Mouse (Mus musculus): Measurements from ENCODE around the gene Ccdc107.
A peak's percentile ranks its signal among the peaks of the same experiment; 100 is the strongest.
"Not testable (repeated sequence)": the region's sequence is repeated elsewhere in the genome, so short reads cannot be mapped to it uniquely, and the experiment has no call there.

The Ccdc107 gene

DNA sequence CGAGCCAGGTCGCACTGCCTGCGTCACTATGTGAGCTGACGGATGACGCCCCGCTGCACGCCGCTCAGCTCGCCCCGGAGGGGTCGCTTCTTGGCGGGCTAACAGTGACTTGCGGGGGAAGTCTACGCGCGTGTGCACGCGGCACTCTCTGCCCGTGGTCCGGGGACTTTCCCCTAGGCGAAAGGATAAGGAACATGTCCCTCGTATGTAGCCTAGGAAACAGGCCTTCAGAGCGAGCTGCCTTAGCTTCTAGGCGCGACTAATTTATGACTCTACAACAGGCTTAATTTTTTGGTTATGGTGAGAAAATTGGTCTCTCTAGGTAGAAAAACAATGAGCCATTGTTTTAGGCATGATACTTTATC, at the start of gene Ccdc107:
Gene Ccdc107, plus strand, starts transcription at position 80 of the 365 bp plus-strand sequence.
- DNase-seq, result peak; percentile 95

DNA sequence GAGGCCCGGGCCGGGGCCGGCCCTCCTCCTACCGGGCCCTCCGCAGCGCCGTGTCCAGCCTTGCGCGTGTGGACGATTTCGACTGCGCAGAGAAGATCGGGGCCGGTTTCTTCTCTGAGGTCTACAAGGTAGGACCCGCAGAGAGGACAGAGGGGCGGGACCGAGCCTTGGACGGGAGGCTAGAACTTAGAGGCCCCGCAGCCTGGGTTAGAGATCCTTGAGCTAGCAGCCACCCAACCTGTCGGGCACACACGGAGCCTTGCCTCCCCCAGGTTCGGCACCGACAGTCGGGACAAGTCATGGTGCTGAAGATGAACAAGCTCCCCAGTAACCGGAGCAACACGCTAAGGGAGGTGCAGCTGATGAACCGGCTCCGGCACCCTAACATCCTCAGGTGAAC, 49.2 kb upstream of the Ccdc107 start:
- no peak for DNase-seq

DNA sequence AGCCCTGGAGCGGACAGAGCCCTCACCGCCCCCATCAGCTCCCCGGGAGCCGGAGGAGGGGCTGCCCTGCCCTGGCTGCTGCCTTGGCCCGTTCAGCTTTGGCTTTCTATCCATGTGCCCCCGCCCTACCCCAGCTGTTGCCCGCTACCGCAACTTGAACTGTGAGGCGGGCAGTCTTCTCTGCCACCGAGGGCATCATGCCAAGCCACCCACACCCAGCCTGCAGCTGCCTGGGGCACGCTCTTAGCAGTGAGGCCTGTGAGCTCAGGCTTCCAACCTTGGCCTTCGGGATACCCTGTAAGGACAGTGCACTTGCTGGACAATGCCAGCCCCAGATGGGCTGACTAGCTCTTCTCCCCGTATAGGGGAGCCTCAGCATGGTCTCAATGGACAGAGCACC, 45.4 kb upstream of the Ccdc107 start:
- no peak for DNase-seq

DNA sequence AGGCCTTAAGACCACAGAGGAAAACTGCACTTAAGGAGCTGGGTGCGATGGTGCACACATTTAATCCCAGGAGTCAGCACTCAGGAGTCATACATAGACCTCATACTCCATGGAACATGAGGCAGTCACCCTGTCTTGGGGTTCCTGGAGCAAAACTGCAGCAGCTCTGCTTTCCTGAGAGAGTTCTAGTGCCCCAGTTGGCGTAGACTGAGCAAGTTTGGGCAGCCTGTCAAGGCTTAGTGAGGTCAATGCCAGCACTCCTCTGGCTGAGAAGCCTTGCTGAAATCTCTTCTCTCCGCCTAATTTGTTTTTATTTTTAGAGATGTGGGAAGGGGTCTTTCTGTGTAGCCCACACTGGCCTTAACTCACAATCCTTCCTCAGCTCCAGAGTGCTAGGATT, 44.1 kb upstream of the Ccdc107 start:
- DNase-seq, result no peak

DNA sequence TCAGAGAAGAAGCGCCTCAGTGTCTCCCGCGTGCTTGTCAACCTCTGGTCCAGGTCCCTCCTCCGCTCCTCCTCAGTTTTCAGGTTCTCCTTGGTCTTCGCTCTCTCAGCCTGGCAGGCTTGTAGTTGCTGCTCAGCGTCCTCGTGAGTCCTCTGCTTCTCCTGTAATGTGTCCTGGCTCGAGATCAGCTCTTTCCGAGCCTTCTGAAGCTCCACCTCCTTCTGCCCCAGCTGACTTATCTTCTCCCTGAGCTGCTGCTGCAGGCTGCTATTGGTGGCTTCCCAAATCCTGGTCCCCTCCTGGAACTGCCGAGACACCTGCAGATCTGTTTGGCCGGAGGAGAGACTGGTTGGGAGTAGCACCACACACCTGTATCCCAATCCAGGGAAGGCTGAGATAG, 40.4 kb upstream of the Ccdc107 start:
- DNase-seq, result no peak

DNA sequence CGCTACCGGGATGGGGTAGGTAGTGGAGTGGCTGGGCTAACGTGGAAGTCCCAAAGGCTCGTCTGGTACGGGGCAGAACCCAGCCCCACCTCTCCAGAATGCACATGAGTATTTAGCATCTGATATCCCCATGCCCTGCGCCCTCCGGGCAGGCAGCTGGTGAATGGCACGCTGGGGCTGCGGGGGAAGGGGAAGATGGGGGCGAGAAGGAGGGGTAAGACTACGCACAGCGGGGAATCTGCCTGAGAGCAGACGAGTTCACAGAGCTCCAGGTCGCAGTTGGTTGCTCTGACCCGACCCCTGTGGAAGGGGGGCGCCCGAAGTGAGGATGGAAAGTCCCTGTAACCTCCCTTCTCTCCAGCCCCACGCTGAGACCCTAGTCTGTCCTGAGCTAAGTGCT, 39.3 kb upstream of the Ccdc107 start:
- DNase-seq, result no peak

DNA sequence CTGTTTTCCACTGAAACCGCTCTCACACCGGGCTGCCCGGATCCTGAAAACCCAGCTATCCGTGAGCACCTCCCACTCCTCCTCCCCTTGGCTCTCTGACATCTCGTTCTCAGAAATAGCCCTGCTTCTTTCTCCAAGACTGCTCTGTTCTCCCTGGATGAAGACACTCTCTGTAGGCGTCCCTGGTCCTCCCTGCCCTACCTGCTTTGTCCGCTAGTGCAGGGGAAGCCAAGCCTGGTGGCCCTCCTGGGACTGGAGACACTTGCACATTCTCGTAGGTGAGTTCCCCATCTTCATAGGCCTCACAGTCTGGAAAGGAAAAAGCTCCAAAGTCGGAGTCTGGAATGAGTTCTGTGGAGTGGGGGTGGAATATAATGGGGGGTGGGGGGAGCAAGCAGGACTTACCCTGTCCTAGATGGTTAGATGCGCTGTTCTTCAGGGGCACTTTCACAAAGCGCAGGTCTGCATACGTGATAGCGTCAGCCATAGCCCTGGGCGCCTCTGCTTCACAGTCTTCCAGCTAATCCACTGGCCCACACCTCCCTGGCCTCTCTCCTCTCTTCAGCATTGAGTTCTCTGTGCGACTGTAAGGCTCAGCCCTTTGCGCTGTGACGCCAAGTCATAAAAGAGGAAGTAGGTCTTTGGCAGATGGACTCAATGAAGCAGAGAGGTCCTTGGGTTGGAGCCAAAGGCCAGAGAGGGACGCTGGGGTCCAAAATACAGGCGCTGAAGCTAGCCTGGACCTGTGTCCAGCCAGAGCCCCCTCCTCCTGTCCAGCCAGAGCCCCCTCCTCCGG, 38.5 kb upstream of the Ccdc107 start, which contains the start of gene Cd72:
Gene Cd72, minus strand, starts transcription at position 588 of the 796 bp plus-strand sequence.
- DNase-seq, result peak; percentile 21

DNA sequence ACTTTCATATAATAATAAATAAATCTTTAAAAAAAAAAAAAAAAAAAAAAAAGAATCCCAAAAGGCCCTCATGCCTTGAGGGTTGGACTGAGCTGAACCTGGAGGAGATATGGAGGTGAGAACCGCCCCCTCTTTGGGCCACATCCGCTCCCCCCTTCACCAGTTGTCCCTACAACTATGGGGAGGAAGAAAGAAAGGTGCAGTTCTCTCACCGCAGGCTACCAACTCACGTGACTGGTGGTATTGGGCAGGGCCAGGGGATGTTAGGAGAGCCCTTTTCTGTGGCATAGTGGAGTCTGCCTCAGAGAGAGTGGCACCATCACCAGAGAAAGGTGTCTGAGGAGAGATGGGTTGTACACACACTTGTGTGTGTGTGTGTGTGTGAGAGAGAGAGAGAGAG, 36.2 kb upstream of the Ccdc107 start:
- DNase-seq, result no peak

DNA sequence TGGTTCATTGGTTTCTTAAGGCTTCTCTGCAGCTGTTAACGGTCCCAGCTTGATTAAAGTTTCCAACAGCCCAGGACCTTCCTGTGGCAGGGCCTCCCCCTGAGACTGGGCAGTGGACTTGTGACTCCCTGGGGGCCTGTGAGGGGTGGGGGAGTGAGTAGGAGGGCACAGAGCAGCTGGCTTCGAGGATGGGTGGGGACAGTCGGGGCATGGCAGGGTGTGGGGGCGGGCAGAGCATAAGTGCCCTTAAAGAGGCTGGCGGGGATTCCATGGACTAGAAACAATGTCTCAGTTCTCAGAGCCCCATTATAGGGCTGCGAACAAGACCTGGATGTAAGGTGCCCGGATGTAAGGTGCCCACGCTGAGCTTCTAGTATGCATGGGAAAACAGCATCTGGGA, 35.6 kb upstream of the Ccdc107 start:
- no peak for DNase-seq

DNA sequence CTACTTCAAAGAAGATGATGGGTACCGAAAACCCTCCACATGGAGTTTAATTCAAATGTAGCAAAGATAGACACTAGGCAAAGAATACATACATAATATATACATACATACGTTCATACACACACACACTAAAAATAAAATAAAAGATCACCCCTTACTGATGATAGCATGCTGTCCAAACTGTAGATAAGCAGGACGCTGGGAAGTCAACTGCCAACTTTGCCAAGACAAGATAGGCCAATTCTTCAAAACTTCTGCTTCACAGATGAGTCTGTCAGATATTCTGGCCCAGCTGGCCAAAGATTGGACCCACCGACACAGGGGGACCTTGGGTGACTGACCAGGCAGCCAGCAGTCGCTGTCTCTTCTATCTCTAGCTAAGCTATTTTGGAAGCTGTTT, 29.6 kb upstream of the Ccdc107 start:
- no peak for DNase-seq

DNA sequence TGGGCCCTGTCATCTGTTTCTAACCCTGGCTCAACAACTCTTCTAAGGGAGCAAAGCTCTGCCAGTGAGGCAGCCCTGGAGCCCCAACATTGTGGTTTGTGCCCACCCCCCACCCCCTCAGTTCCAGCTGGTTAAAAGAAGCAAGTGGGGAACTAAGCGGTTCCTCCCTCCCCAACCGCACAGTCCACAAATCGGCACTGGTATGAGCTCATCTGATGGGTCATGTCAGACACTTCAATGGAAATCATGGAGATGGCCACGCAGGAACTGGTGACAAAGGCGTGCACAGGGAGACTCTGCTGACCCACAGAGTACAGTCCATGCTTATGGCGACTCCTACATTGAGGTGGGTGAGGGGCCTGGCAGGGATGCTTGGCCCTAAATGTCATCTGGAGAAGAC, 26.8 kb upstream of the Ccdc107 start:
- no peak for DNase-seq

DNA sequence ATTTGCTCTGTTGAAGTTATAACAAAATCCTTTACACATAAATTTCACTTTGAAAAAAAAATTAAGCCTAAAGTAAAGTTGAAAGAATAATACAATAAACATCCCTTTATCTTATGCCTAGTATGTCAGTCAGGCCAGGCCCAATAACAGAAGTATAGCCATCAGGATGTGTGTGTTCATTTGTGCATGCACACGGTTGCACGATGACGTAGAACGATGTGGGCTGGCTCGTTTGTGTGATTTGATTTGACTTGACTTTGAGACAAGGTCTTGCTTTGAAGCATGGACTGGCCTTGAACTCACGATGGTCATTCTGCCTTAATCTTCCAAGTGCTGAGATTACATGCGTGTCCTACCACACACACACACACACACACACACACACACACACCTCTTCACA, 25.8 kb upstream of the Ccdc107 start:
- no peak for DNase-seq

DNA sequence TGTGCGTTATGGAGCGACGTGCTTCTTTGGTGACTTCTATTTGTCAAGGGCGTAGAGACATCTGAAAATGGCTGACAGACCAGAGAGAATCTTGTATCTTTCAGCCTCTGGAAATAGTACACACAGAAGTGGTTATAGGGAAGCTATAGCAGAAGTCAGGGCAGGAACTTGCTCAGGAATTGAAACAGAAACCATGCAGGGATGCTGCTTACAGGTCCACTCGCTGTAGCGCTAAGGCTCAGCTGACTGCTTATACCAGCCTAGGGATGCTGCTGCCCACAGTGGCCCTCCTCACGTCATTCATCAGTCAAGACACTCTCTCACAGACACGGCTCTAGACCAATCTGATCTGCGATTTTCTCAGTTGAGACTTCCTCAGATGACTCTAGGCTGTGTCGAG, 22.4 kb upstream of the Ccdc107 start:
- DNase-seq, result no peak

DNA sequence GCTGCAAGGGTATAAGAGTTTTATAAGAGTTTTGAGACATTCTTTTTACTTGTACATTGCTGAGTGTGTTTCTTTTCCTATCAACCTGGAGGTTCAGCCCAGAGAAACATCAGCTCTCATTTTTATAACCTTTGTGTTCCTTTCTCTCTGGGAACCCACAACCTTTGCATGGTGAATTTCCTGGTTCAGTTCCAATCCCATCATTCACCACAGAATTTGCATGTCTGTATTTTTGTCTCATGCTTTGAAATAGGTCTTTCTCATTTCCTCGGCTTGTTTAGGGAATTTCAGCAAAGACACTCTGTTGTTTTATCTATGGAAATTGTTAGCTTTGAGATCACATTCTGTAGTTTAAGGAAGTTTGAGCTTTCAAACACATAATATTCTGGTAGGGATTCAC, 19.1 kb upstream of the Ccdc107 start:
- DNase-seq, result no peak

DNA sequence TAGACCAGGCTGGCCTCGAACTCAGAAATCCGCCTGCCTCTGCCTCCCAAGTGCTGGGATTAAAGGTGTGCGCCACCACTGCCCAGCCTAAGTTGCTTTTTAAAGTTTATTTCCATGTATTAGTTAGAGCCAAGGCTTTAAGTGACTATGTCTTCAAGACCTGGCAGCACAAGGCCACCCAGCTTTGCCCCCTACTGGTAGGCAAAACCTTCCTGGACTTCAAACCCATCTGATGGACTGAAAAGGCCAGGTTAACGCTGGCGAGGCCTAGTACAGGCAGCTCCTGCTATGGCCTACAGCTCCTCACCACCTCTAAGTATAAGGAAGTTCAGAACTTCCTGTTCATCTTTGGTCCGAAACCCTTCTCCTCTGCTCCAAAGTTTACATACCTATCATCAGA, 16.1 kb upstream of the Ccdc107 start:
- DNase-seq, result no peak

DNA sequence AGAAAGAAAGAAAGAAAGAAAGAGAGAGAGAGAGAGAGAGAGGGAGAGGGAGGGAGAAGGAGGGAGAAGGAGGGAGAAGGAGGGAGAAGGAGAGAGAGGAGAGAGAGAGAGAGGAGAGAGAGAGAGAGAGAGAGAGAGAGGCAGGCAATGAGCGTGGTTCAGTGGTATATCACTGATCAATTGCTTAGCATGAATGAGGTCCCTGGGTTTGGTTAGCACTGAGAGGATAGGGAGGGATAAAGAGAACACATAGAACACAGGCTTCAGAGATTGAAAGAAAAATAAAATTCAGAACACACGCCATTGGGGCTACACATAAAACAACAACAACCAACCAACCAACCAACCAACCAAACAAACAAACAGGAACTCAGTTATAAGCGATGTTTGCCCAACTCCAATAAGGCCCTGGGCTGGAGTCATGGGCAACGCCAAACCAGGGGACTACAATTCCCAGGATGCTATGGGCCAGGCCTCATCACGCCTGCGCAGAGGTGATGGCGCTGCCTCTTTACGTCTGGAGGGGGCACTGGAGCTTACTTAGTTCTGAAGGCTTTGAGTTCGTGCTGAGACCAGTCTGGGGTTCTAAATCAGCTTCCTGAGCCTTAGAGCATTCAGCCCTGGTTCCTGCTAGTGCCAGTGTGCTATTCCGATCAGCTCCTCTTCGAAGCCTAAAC, 14.7 kb upstream of the Ccdc107 start:
- peak; percentile 88 for DNase-seq

DNA sequence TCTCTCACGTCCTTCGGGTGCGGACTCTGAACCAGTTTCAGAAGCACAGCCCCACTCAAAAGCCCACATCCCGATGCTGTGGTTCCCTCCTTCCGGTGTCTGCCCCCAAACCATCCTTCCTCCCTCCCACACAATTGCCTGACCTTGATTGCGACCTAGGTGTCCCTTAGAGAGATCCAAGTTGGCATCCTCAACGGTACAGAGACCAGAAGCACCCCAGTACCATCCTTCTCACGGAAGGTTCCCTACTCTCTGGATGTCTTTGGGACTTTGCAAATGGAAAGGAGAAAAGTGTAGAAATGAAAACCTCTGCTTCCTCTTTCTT, 14.2 kb upstream of the Ccdc107 start:
- DNase-seq, result no peak

DNA sequence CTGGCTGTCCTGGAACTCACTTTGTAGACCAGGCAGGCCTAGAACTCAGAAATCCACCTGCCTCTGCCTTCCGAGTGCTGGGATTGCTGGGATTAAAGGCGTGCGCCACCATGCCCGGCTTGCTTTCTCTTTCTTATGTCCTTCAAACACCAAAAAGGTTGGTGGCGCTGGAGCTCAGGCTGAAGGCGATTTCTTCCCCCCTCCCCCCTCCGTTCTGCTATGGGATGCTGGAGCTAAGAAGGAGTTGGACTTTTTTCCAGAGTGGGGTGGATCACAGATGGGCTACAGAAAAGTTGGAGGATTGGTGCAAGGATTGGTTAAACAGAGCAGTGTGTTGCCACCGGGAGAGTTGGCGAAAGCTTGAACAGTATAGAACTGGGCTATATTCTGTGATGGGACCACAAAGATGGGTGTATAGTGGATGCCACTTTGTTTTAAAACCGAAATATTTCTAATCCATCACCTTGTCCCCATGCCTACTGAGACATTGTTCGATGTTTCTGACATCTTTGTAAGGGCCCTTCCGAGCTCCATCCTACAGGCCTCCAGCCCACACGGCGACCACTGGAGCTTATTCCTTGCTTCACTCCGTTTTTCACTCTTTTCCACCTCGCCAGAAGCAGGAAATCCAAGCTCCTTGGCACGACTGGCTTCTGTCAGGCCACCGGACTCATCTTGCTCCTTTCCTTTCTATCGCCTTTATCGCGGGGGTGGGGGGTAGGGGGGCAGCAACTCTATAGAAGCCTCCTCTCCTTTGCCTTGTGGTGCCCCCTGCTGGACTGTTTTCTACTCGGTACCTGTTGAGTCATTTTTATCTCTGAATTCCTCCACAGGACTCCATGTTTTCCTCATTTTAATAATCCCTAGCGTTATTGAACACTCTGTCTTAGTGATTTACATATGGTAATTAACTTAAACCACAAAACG, 13.5 kb upstream of the Ccdc107 start:
- peak; percentile 76 for DNase-seq

DNA sequence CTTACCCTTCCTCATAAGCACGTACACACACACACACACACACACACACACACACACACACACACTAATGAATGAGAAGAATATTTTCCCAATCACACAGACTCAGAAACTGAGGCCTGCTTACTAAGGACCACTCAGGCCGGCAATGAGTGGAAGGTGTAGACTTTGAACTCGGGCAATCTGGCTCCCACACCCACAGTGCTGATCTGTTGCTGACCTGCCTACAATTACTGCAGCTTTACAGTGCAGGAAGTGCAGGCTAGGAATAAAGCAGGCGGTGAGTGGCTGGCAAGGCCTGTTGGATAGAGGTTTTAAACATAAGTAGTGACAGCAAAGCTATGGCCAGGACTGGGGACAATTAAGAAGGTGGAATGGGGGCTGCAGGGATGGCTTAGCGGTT, 11.7 kb upstream of the Ccdc107 start:
- DNase-seq, result no peak

DNA sequence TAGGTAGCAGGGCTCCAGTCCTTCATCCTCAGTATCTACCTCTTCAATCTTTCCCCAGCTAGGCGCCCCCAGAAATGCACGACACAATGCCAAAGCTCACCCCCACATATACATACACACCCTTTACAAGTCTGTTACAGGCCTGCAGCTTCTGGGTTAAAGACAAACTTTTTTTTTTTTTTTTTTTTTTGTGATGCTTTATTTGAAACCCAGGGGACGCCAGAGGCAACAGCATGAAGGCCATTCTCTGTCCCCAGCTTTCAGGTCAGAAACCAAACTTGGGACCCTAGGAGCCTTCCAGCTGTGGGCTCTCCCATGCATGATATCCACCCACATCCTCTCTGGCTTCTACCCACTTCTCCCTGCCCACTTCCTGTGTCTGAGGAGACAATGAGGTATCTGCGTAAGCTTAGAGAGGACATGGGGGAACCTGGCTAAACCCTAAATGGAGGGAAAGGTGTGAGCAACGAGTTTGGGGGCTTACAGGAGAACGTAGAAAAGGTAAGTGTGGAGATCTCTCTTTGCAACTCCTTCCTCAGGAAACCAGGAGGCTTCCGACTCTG, 10.7 kb upstream of the Ccdc107 start:
- no peak for DNase-seq

DNA sequence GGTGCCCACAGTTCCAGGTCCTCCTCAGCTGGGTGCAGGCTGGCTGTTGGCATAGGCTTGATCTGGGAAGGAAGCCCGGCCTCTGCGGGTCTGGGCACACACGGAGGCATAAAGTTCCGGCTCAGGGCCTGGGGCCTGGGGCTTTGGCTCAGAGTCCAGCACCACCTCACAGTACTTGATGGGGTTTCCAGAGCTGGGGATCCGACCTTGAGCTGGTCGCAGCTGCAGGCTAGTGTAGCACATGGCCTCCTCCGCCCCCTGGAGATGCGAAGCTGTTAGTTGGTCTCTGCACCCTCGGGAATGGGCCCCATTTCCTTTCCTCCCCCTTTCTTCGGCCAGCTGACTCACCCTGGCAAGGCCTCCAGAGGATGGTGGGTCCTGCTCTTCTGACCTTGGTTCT, 10.1 kb upstream of the Ccdc107 start:
- DNase-seq, result no peak

DNA sequence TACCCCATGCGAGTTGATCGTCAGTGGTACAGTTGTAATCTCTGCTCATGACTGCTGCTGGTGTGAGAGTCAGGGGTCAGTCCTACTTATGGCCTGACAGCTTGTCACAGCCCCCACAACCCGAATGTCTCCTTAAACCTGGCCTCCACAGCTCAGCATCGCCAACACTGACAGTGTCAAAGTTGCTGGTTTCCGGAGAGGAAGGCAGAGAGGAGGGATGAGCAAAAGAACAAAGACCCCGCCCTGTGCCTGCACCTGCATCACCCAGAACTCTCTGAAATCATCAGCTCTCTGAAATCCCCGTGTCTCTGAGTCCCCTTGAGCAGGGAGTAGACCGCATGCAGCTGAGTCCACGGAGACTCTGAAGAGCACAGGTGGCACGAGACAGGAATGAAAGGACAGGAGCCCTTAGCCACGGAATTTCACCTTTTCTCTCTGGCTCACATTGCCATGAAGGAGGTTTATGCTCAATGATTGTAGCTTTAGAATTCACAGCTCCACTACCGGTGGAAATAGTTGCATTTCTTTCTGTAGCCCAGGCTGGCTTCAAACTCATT, 9.1 kb upstream of the Ccdc107 start, which contains the start of gene Sit1:
Gene Sit1, minus strand, starts transcription at position 200 of the 557 bp plus-strand sequence.
- no peak for DNase-seq

DNA sequence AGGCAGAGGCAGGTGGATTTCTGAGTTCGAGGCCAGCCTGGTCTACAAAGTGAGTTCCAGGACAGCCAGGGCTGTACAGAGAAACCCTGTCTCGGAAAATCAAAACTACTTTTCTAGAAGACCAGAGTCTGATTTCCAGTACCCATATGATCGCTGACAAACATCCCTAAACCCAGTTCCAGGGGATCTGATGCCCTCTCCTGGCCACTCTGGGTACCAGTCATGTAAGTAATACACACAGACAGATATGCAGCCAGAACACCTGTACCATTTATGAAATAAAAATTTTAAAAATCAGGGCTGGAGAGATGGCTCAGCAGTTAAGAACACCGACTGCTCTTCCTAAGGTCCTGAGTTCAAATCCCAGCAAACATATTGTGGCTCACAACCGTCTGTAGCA, 7.0 kb upstream of the Ccdc107 start:
- DNase-seq, result not testable (repeated sequence)
